Comparison of ENCODE assay signal across 7 mouse cellular contexts in genomic region chr13:53285261-53285755, GRCm38 (mm10). TPM values are rescaled to one million over a fixed set of nuclear protein-coding genes. Genes with fewer than 3 reads are reported as not detected.
DNase-seq lines count a peak whose midpoint lies in the region; ATAC-seq and TF ChIP-seq lines count a peak whose summit lies in the region.

No protein-coding gene starts in this region.

- peak overlapping the region in 2 of 3 experiments; percentile 3 to 27 for H3K4me3 ChIP-seq in CH12.LX (replicated peaks in 1 of 3; ENCODE audit: low read depth in 2 of 3, low read length in 2 of 3, poor library complexity in 1 of 3)
- peak overlapping the region; percentile 65 for H3K4me3 ChIP-seq in forebrain, embryonic 12.5 days (replicated peaks)
- peak overlapping the region; percentile 39 for H3K4me3 ChIP-seq in hindbrain, embryonic 14.5 days (replicated peaks; ENCODE audit: low read length)
- H3K4me3 ChIP-seq in lung, postnatal 0 days (ENCODE audit: low read depth, low read length): peak overlapping the region; percentile 66

- peaks cover 20% of the 10 kb centered on the region for H3K27me3 ChIP-seq in CH12.LX (replicated peaks)
- peaks cover 54% of the 10 kb centered on the region for H3K27me3 ChIP-seq in forebrain, embryonic 12.5 days
- H3K27me3 ChIP-seq in hindbrain, embryonic 14.5 days (ENCODE audit: control insufficient read depth, insufficient read depth, low read length): peaks cover 35% of the 10 kb centered on the region
- no peaks in the 10 kb centered on the region; the same call in 1 of the 2 replicates for H3K27me3 ChIP-seq in lung, postnatal 0 days (replicated peaks; ENCODE audit: insufficient read depth, low read length)

- no peak for TF ChIP-seq EP300 in CH12.LX (IDR thresholded peaks at IDR 0.05; ENCODE audit: low read length)
- TF ChIP-seq EP300 in lung, postnatal 0 days (IDR thresholded peaks at IDR 0.05): no peak

- H3K9me3 ChIP-seq in CH12.LX (replicated peaks; ENCODE audit: low read length): peaks cover 21% of the 10 kb centered on the region
- no peaks in the 10 kb centered on the region for H3K9me3 ChIP-seq in forebrain, embryonic 12.5 days
- no peaks in the 10 kb centered on the region for H3K9me3 ChIP-seq in hindbrain, embryonic 14.5 days (ENCODE audit: control insufficient read depth, low read length)
- H3K9me3 ChIP-seq in lung, postnatal 0 days (ENCODE audit: low read length): no peaks in the 10 kb centered on the region

- no peak for TF ChIP-seq POLR2A in CH12.LX (IDR thresholded peaks at IDR 0.05; ENCODE audit: low read depth, low read length)

- peak; percentile 68 for ATAC-seq in forebrain, embryonic 12.5 days (ENCODE audit: low FRiP score)
- peak; percentile 14; the same call in 1 of the 2 replicates for ATAC-seq in hindbrain, embryonic 14.5 days (ENCODE audit: low FRiP score)
- ATAC-seq in lung, postnatal 0 days: peak; percentile 51
- no peak for ATAC-seq in erythroid progenitor cell, adult 5-6 weeks (replicated peaks; ENCODE audit: low FRiP score, poor library complexity, severe bottlenecking)

- peak overlapping the region; percentile 39 for H3K4me2 ChIP-seq in CH12.LX (ENCODE audit: insufficient read depth, low read depth, poor library complexity, severe bottlenecking)
- H3K4me2 ChIP-seq in forebrain, embryonic 12.5 days: peak overlapping the region; percentile 72
- H3K4me2 ChIP-seq in hindbrain, embryonic 14.5 days (replicated peaks): peak overlapping the region; percentile 77
- H3K4me2 ChIP-seq in lung, postnatal 0 days (replicated peaks; ENCODE audit: low read depth, low read length): peak overlapping the region; percentile 83

- H3K4me1 ChIP-seq in CH12.LX (ENCODE audit: control insufficient read depth in 1 of 2, insufficient read depth in 2 of 2): peaks cover 0 to 4% of the 10 kb centered on the region in 2 experiments; a peak in 1 of 4 replicates
- H3K4me1 ChIP-seq in forebrain, embryonic 12.5 days: peaks cover 33% of the 10 kb centered on the region
- H3K4me1 ChIP-seq in hindbrain, embryonic 14.5 days (replicated peaks; ENCODE audit: control insufficient read depth, insufficient read depth, low read length): peaks cover 14% of the 10 kb centered on the region; the same call in 1 of the 2 replicates
- H3K4me1 ChIP-seq in lung, postnatal 0 days (ENCODE audit: insufficient read depth, low read depth, low read length): peaks cover 3% of the 10 kb centered on the region; the same call in 1 of the 2 replicates

- no peak for TF ChIP-seq RAD21 in CH12.LX (IDR thresholded peaks at IDR 0.05; ENCODE audit: low read depth, low read length)

- WGBS in forebrain, embryonic 12.5 days: under 1% methylated on average over 35 of the region's 35 CpGs
- under 1% methylated on average over 32 of the region's 35 CpGs for WGBS in hindbrain, embryonic 14.5 days
- under 1% methylated on average over 34 of the region's 35 CpGs for WGBS in lung, postnatal 0 days

- dilution Hi-C loops in CH12.LX (cut with MboI; ENCODE audit: extremely low pct_ligation_motif_present, extremely low pct_unique_long_range_greater_than_20kb, low sequenced_read_pairs): no loop called here

- no peak for TF ChIP-seq CTCF in CH12.LX (conservative IDR thresholded peaks at IDR 0.05 in 1 of 2, IDR thresholded peaks at IDR 0.05 in 1 of 2; ENCODE audit: low read depth in 2 of 2, low read length in 2 of 2)
- TF ChIP-seq CTCF in lung, postnatal 0 days (IDR thresholded peaks at IDR 0.05): no peak

- no peak for DNase-seq in CH12.LX (ENCODE audit: extremely low read depth)
- DNase-seq in ES-CJ7 (ENCODE audit: low read depth, low spot score): peak; percentile 35
- no peak for DNase-seq in hindbrain, embryonic 14.5 days (ENCODE audit: low spot score)
- DNase-seq in lung, postnatal 0 days (ENCODE audit: low spot score): no peak
- peak; percentile 30 to 36 for DNase-seq in urinary bladder, postnatal 36 days (ENCODE audit: low spot score in 2 of 2)

- in situ Hi-C loops in CH12.LX (cut with MboI; ENCODE audit: low pct_ligation_motif_present, low pct_unique_long_range_greater_than_20kb, low sequenced_read_pairs): no loop called here

- no peaks in the 10 kb centered on the region for H3K79me2 ChIP-seq in CH12.LX (replicated peaks; ENCODE audit: control insufficient read depth, extremely low read depth, insufficient read depth, poor library complexity, severe bottlenecking)

- H3K9ac ChIP-seq in CH12.LX (ENCODE audit: insufficient read depth, low read depth): no peak overlapping the region
- H3K9ac ChIP-seq in forebrain, embryonic 12.5 days: peak overlapping the region; percentile 80
- peak overlapping the region; percentile 49 for H3K9ac ChIP-seq in hindbrain, embryonic 14.5 days
- peak overlapping the region; percentile 60 for H3K9ac ChIP-seq in lung, postnatal 0 days (replicated peaks; ENCODE audit: low read depth)

- no peaks in the 10 kb centered on the region for H3K36me3 ChIP-seq in CH12.LX (replicated peaks in 1 of 2; ENCODE audit: control insufficient read depth in 1 of 2, insufficient read depth in 1 of 2, low read length in 1 of 2)
- H3K36me3 ChIP-seq in forebrain, embryonic 12.5 days (replicated peaks): no peaks in the 10 kb centered on the region
- H3K36me3 ChIP-seq in hindbrain, embryonic 14.5 days (replicated peaks; ENCODE audit: control insufficient read depth, insufficient read depth): no peaks in the 10 kb centered on the region
- no peaks in the 10 kb centered on the region for H3K36me3 ChIP-seq in lung, postnatal 0 days (ENCODE audit: insufficient read depth, low read length)

- H3K27ac ChIP-seq in CH12.LX (ENCODE audit: insufficient read depth, low read depth): no peak overlapping the region
- 0 out of 2 replicates have a peak overlapping the region, but pooled peaks have one; percentile 53 for H3K27ac ChIP-seq in forebrain, embryonic 12.5 days
- H3K27ac ChIP-seq in hindbrain, embryonic 14.5 days: no peak overlapping the region
- H3K27ac ChIP-seq in lung, postnatal 0 days (ENCODE audit: low read length): peak overlapping the region; percentile 59; the same call in 1 of the 2 replicates

TF ChIP-seq in CH12.LX, 34 proteins besides CTCF, POLR2A, EP300 and RAD21:
- TF ChIP-seq HCFC1 (IDR thresholded peaks at IDR 0.05; ENCODE audit: low read depth, low read length) (no peak), POLR2AphosphoS2 (IDR thresholded peaks at IDR 0.05; ENCODE audit: low read depth, low read length) (no peak), SIN3A (IDR thresholded peaks at IDR 0.05; ENCODE audit: low read length) (no peak)

RNA-seq across cellular contexts. Expression of gene Ror2, which starts 0.6 kb away (rescaled TPM):
- total RNA-seq in CH12.LX (2012; rRNA removed) (0.13 and 0.17 TPM in 2 replicates), CH12.LX (2014; rRNA removed) (0.16 and 0.24 TPM in 2 replicates)
- polyA plus RNA-seq in CH12.LX (2012; ENCODE audit: insufficient read length, low read depth): 0.22 and 0.63 TPM in 2 replicates
- polyA plus RNA-seq in forebrain, embryonic 12.5 days (2016; fragmentation: Nextera tagmentation; extraction: Ambion mirVana): 13.9 and 18.5 TPM in 2 replicates
- polyA plus RNA-seq in hindbrain, embryonic 14.5 days (2014; fragmentation: Nextera tagmentation; extraction: Ambion mirVana): 1.8 and 3.1 TPM in 2 replicates
- polyA plus RNA-seq in lung, postnatal 0 days (2015; fragmentation: Nextera tagmentation; extraction: Ambion mirVana): 5.3 and 5.5 TPM in 2 replicates
- not detected in 2 replicates for total RNA-seq in erythroid progenitor cell, adult 5-6 weeks (2015; ENCODE audit: low replicate concordance)
- not detected in 2 replicates for total RNA-seq in erythroid progenitor cell, adult 5-6 weeks (2017; ENCODE audit: low replicate concordance)

Comparison
In these comparisons a context has a peak if more than half of its experiments do, and no peak if none do; other contexts are left out.
1. DNase-seq: peak in ES-CJ7 (single experiment) and urinary bladder, postnatal 36 days (2 of 2); none in CH12.LX (single experiment), hindbrain, embryonic 14.5 days (single experiment) and lung, postnatal 0 days (single experiment).
2. H3K27ac ChIP-seq: peak in forebrain, embryonic 12.5 days (single experiment) and lung, postnatal 0 days (single experiment); none in CH12.LX (single experiment) and hindbrain, embryonic 14.5 days (single experiment).
3. H3K4me3 ChIP-seq: peak in every context shown above with its lines; median percentile 66 in lung, postnatal 0 days; 65 in forebrain, embryonic 12.5 days; 39 in hindbrain, embryonic 14.5 days; 15 in CH12.LX.
4. Peak in every context shown above with its lines, with median percentiles within 50 percentile points of each other: H3K4me2 ChIP-seq.